ENCODE assay signal across 28 mouse cellular contexts in the genomic region with DNA sequence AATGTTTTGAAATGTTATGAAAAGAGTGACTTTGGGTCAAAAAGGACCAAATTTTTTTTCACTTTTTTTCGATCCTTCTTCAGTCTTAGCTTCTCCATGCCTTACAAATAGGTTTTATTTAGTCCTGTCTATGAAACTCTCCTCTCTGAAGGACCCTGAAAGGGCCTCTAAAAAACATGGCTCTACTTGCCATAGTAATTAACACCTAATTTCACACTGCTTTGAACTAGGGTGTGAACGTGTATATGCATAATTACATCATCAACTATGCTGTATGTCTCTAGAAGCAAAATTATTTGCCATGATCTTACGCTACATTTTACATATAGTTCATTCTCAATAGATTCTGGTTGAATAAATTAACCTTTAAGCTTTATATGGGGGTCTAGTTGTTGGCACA. TPM values are rescaled to one million over a fixed set of nuclear protein-coding genes. Genes with fewer than 3 reads are reported as not detected.
DNase-seq lines count a peak whose midpoint lies in the region; ATAC-seq and TF ChIP-seq lines count a peak whose summit lies in the region.
"Had no signal": no experiment of that assay in that cellular context is flagged by ENCODE, and none has a peak within 500 bp of the region (broad histone marks: within the 10 kb centered on the region; RNA-seq: fewer than 3 reads in every experiment).

No protein-coding gene starts in this region.

- no peak overlapping the region for H3K4me3 ChIP-seq in forebrain, embryonic 12.5 days (replicated peaks)
- no peak overlapping the region for H3K4me3 ChIP-seq in forebrain, embryonic 11.5 days (ENCODE audit: low read depth, low read length)
- H3K4me3 ChIP-seq in forebrain, embryonic 14.5 days (ENCODE audit: low read depth, low read length) = no peak overlapping the region
- H3K4me3 ChIP-seq in forebrain, postnatal 0 days (ENCODE audit: low read depth, low read length) = no peak overlapping the region
- H3K4me3 ChIP-seq: embryonic facial prominence, embryonic 13.5 days; embryonic facial prominence, embryonic 15.5 days; erythroblast, embryonic 14.5 days had no signal

- H3K36me3 ChIP-seq in forebrain, embryonic 12.5 days (replicated peaks) = no peaks in the 10 kb centered on the region
- no peaks in the 10 kb centered on the region for H3K36me3 ChIP-seq in forebrain, embryonic 11.5 days (ENCODE audit: control insufficient read depth, insufficient read depth, low read length)
- H3K36me3 ChIP-seq in forebrain, embryonic 14.5 days (ENCODE audit: control insufficient read depth, insufficient read depth, low read length) = no peaks in the 10 kb centered on the region
- no peaks in the 10 kb centered on the region for H3K36me3 ChIP-seq in forebrain, postnatal 0 days (ENCODE audit: insufficient read depth)
- H3K36me3 ChIP-seq: embryonic facial prominence, embryonic 13.5 days; embryonic facial prominence, embryonic 15.5 days; G1E had no signal

- H3K4me2 ChIP-seq in forebrain, embryonic 12.5 days = no peak overlapping the region
- H3K4me2 ChIP-seq in forebrain, embryonic 11.5 days (ENCODE audit: low read depth, low read length, severe bottlenecking) = no peak overlapping the region
- no peak overlapping the region for H3K4me2 ChIP-seq in forebrain, embryonic 14.5 days (ENCODE audit: low read length)
- no peak overlapping the region for H3K4me2 ChIP-seq in forebrain, postnatal 0 days (ENCODE audit: low read depth)
- H3K4me2 ChIP-seq: embryonic facial prominence, embryonic 13.5 days; embryonic facial prominence, embryonic 15.5 days had no signal

- H3K4me1 ChIP-seq in forebrain, embryonic 12.5 days = no peaks in the 10 kb centered on the region
- H3K4me1 ChIP-seq in forebrain, embryonic 11.5 days (replicated peaks; ENCODE audit: control insufficient read depth, insufficient read depth, low read length) = no peaks in the 10 kb centered on the region
- no peaks in the 10 kb centered on the region for H3K4me1 ChIP-seq in forebrain, embryonic 14.5 days (ENCODE audit: control insufficient read depth, insufficient read depth, low read length)
- no peaks in the 10 kb centered on the region for H3K4me1 ChIP-seq in forebrain, postnatal 0 days (ENCODE audit: insufficient read depth)
- H3K4me1 ChIP-seq: embryonic facial prominence, embryonic 13.5 days; embryonic facial prominence, embryonic 15.5 days had no signal

- TF ChIP-seq POLR2A in brain, embryonic 14.5 days (IDR thresholded peaks at IDR 0.05; ENCODE audit: borderline replicate concordance, extremely low read depth, insufficient read depth, insufficient read length, poor library complexity, severe bottlenecking) = no peak

- H3K27ac ChIP-seq in forebrain, embryonic 12.5 days = no peak overlapping the region
- no peak overlapping the region for H3K27ac ChIP-seq in forebrain, embryonic 11.5 days (ENCODE audit: low read depth, low read length)
- H3K27ac ChIP-seq in forebrain, embryonic 14.5 days (ENCODE audit: low read depth, low read length) = no peak overlapping the region
- no peak overlapping the region for H3K27ac ChIP-seq in forebrain, postnatal 0 days (ENCODE audit: low read depth, low read length)
- H3K27ac ChIP-seq: embryonic facial prominence, embryonic 13.5 days; embryonic facial prominence, embryonic 15.5 days had no signal

- TF ChIP-seq CTCF in forebrain, postnatal 0 days (IDR thresholded peaks at IDR 0.05; ENCODE audit: low read depth) = no peak
- no peak for TF ChIP-seq CTCF in brain, embryonic 14.5 days (IDR thresholded peaks at IDR 0.05; ENCODE audit: borderline replicate concordance, extremely low read depth, insufficient read depth, insufficient read length)

- no peak for DNase-seq in forebrain, embryonic 11.5 days (ENCODE audit: low spot score)
- peak; percentile 37 for DNase-seq in forebrain, embryonic 14.5 days (ENCODE audit: low spot score)
- DNase-seq in forebrain, postnatal 0 days = no peak
- DNase-seq in brain, embryonic 14.5 days (ENCODE audit: low read depth) = peak; percentile 51
- DNase-seq: adrenal gland, adult 8-10 months; adrenal gland, postnatal 14 days; adrenal gland, postnatal 36 days; B cell, adult 2 months; cerebellum, adult 11 months; cerebellum, adult 18-20 months; cerebellum, adult 8-10 months; cerebellum, adult 9-11 months; cerebellum, postnatal 14 days; cerebellum, postnatal 36 days; embryo, embryonic 11 days had no signal

- WGBS in forebrain, embryonic 12.5 days = 79% methylated on average over 3 of the region's 3 CpGs
- 76% methylated on average over 3 of the region's 3 CpGs for WGBS in forebrain, embryonic 11.5 days
- WGBS in forebrain, embryonic 14.5 days = 55% methylated on average over 3 of the region's 3 CpGs
- WGBS in forebrain, postnatal 0 days = 55% methylated on average over 3 of the region's 3 CpGs

- H3K9ac ChIP-seq in forebrain, embryonic 12.5 days = no peak overlapping the region
- H3K9ac ChIP-seq in forebrain, embryonic 11.5 days (ENCODE audit: low read length) = no peak overlapping the region
- H3K9ac ChIP-seq in forebrain, embryonic 14.5 days (ENCODE audit: low read length) = no peak overlapping the region
- H3K9ac ChIP-seq in forebrain, postnatal 0 days = no peak overlapping the region
- H3K9ac ChIP-seq: embryonic facial prominence, embryonic 13.5 days; embryonic facial prominence, embryonic 15.5 days had no signal

- H3K27me3 ChIP-seq in forebrain, embryonic 12.5 days = no peaks in the 10 kb centered on the region
- no peaks in the 10 kb centered on the region for H3K27me3 ChIP-seq in forebrain, embryonic 11.5 days (ENCODE audit: control insufficient read depth, insufficient read depth, low read length)
- H3K27me3 ChIP-seq in forebrain, embryonic 14.5 days (replicated peaks; ENCODE audit: control insufficient read depth, insufficient read depth, low read length) = no peaks in the 10 kb centered on the region
- H3K27me3 ChIP-seq in forebrain, postnatal 0 days (ENCODE audit: insufficient read depth, low read length) = no peaks in the 10 kb centered on the region
- H3K27me3 ChIP-seq: CH12.LX; embryonic facial prominence, embryonic 13.5 days; embryonic facial prominence, embryonic 15.5 days; Patski had no signal

- ATAC-seq in forebrain, embryonic 12.5 days (ENCODE audit: low FRiP score) = 0 out of 2 replicates have a peak, but pooled peaks have one; percentile 36
- ATAC-seq in forebrain, embryonic 11.5 days (replicated peaks; ENCODE audit: low FRiP score) = no peak
- ATAC-seq in forebrain, embryonic 14.5 days = peak; percentile 53
- no peak for ATAC-seq in forebrain, postnatal 0 days
- ATAC-seq: activated CD4-positive, CD25-positive, alpha-beta regulatory T cell, adult 4 months; CD4-positive, CD25-positive, alpha-beta regulatory T cell, adult 4 months; Patski had no signal

- H3K9me3 ChIP-seq in forebrain, embryonic 12.5 days = no peaks in the 10 kb centered on the region
- H3K9me3 ChIP-seq in forebrain, embryonic 11.5 days (ENCODE audit: control insufficient read depth, low read length) = no peaks in the 10 kb centered on the region
- no peaks in the 10 kb centered on the region for H3K9me3 ChIP-seq in forebrain, embryonic 14.5 days (replicated peaks; ENCODE audit: control insufficient read depth, low read length)
- no peaks in the 10 kb centered on the region for H3K9me3 ChIP-seq in forebrain, postnatal 0 days (ENCODE audit: low read length)
- H3K9me3 ChIP-seq: embryonic facial prominence, embryonic 13.5 days; embryonic facial prominence, embryonic 15.5 days; G1E had no signal

RNA-seq across cellular contexts. Expression of a gene that starts 25.6 kb away (rescaled TPM):
- not detected in 2 replicates for polyA plus RNA-seq in forebrain, embryonic 12.5 days (2016; fragmentation: Nextera tagmentation; extraction: Ambion mirVana)
- polyA plus RNA-seq in forebrain, embryonic 11.5 days (2014; fragmentation: Nextera tagmentation; extraction: Ambion mirVana) = not detected in 2 replicates
- polyA plus RNA-seq in forebrain, embryonic 14.5 days (2014; fragmentation: Nextera tagmentation; extraction: Ambion mirVana) = not detected in 2 replicates
- total RNA-seq in forebrain, postnatal 0 days (2014; rRNA removed) = not detected in 2 replicates
- polyA plus RNA-seq in forebrain, postnatal 0 days (2015; fragmentation: Nextera tagmentation; extraction: Ambion mirVana) = not detected in 2 replicates
- polyA plus RNA-seq in brain, embryonic 14.5 days (2012; rRNA removed) = not detected in 2 replicates
- total RNA-seq: adrenal gland, adult 18-20 months; adrenal gland, adult 8-10 months; adrenal gland, postnatal 14 days; adrenal gland, postnatal 36 days; common myeloid progenitor, adult 5-6 weeks; G1E had no signal
- polyA plus RNA-seq: activated CD4-positive, CD25-positive, alpha-beta regulatory T cell, adult 4 months; CD4-positive, CD25-positive, alpha-beta regulatory T cell, adult 4 months; embryonic facial prominence, embryonic 11.5 days; embryonic facial prominence, embryonic 13.5 days; embryonic facial prominence, embryonic 15.5 days; erythroblast, embryonic 14.5 days; frontal cortex, adult 2 months; G1E; Patski had no signal

RNA-seq across cellular contexts. Expression of a gene that starts 54.3 kb away (rescaled TPM):
- not detected in 2 replicates for polyA plus RNA-seq in forebrain, embryonic 12.5 days (2016; fragmentation: Nextera tagmentation; extraction: Ambion mirVana)
- not detected in 2 replicates for polyA plus RNA-seq in forebrain, embryonic 11.5 days (2014; fragmentation: Nextera tagmentation; extraction: Ambion mirVana)
- not detected in 2 replicates for polyA plus RNA-seq in forebrain, embryonic 14.5 days (2014; fragmentation: Nextera tagmentation; extraction: Ambion mirVana)
- total RNA-seq in forebrain, postnatal 0 days (2014; rRNA removed) = not detected in 2 replicates
- not detected in 2 replicates for polyA plus RNA-seq in forebrain, postnatal 0 days (2015; fragmentation: Nextera tagmentation; extraction: Ambion mirVana)
- polyA plus RNA-seq in brain, embryonic 14.5 days (2012; rRNA removed) = 0.41 TPM in 1 of 2 replicates, not detected in the other
- total RNA-seq: adrenal gland, adult 18-20 months; adrenal gland, adult 8-10 months; adrenal gland, postnatal 14 days; adrenal gland, postnatal 36 days; CH12.LX; common myeloid progenitor, adult 5-6 weeks; G1E had no signal
- polyA plus RNA-seq: activated CD4-positive, CD25-positive, alpha-beta regulatory T cell, adult 4 months; erythroblast, embryonic 14.5 days; frontal cortex, adult 2 months; G1E; Patski had no signal

Comparison
In these comparisons a context has a peak if more than half of its experiments do, and no peak if none do; other contexts are left out.
1. ATAC-seq: peak in forebrain, embryonic 12.5 days (single experiment) and forebrain, embryonic 14.5 days (single experiment); none in forebrain, embryonic 11.5 days (single experiment) and forebrain, postnatal 0 days (single experiment).
2. DNase-seq: peak in forebrain, embryonic 14.5 days (single experiment) and brain, embryonic 14.5 days (single experiment); none in forebrain, embryonic 11.5 days (single experiment) and forebrain, postnatal 0 days (single experiment).